Mouse (Mus musculus): Measurements from ENCODE around the gene Rpl35.

- TF ChIP-seq CTCF (IDR thresholded peaks at IDR 0.05; ENCODE audit: control insufficient read depth, insufficient read depth, insufficient read length): no peak
- TF ChIP-seq USF1 (IDR thresholded peaks at IDR 0.05; ENCODE audit: low read depth): no peak
- TF ChIP-seq MAX (IDR thresholded peaks at IDR 0.05): no peak
- TF ChIP-seq FOSL1 (IDR thresholded peaks at IDR 0.05; ENCODE audit: insufficient read depth, low read length, poor library complexity, severe bottlenecking): no peak
Measured at GRCm38 (mm10) chr2:39001866-39002265, 3.6 kb downstream of the Rpl35 start.
